Comparison of ENCODE assay signal across 12 mouse cellular contexts in the genomic region with DNA sequence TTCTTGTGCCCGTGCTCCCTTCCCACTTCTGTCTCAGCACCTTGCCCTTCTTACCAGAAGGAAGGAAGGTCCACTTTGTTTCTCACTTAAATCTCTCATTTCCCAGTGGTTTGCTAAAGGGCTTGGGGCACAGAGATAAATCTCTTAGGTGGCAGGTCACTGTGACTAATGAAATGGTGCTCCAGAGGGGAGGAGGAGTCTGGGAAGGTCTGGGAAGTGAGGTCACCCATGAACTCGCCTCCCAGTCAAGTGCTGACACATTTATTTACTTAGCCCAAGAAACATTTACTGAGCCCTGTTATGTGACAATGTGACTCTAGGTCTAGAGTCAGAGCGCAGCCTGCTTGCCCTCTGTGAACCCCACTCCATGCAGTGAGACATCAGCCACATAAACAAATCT. TPM values are rescaled to one million over a fixed set of nuclear protein-coding genes. Genes with fewer than 3 reads are reported as not detected.
A peak's percentile ranks its signal among the peaks of the same experiment; 100 is the strongest.
DNase-seq lines count a peak whose midpoint lies in the region; ATAC-seq and TF ChIP-seq lines count a peak whose summit lies in the region.
"Had no signal": no experiment of that assay in that cellular context is flagged by ENCODE, and none has a peak within 500 bp of the region (broad histone marks: within the 10 kb centered on the region; RNA-seq: fewer than 3 reads in every experiment).

No protein-coding gene starts in this region.

- no peaks in the 10 kb centered on the region for H3K4me1 ChIP-seq in liver, embryonic 16.5 days (ENCODE audit: control insufficient read depth, low read depth, low read length)
- H3K4me1 ChIP-seq in kidney, postnatal 0 days (replicated peaks; ENCODE audit: insufficient read depth, low read length) = peaks cover 13% of the 10 kb centered on the region
- H3K4me1 ChIP-seq in heart, embryonic 12.5 days (replicated peaks) = peaks cover 33% of the 10 kb centered on the region
- peaks cover 10% of the 10 kb centered on the region for H3K4me1 ChIP-seq in cerebellum, adult 2 months (ENCODE audit: control insufficient read depth, insufficient read depth, low read length)
- H3K4me1 ChIP-seq: liver, embryonic 15.5 days had no signal

- no peak overlapping the region for H3K4me2 ChIP-seq in liver, embryonic 16.5 days (ENCODE audit: low read depth, low read length)
- peak overlapping the region; percentile 0; the same call in 1 of the 2 replicates for H3K4me2 ChIP-seq in kidney, postnatal 0 days (ENCODE audit: low read length)
- H3K4me2 ChIP-seq in myocyte (ENCODE audit: low read depth) = peak overlapping the region; percentile 39
- H3K4me2 ChIP-seq in heart, embryonic 12.5 days = no peak overlapping the region
- H3K4me2 ChIP-seq: forebrain, embryonic 15.5 days; liver, embryonic 15.5 days had no signal

- 12% methylated on average over 3 of the region's 3 CpGs for WGBS in liver, embryonic 16.5 days (ENCODE audit: insufficient replicate concordance)
- 8% methylated on average over 3 of the region's 3 CpGs for WGBS in kidney, postnatal 0 days
- 8% methylated on average over 3 of the region's 3 CpGs for WGBS in heart, embryonic 12.5 days
- WGBS in cerebellum, adult 2 months = 81% methylated on average over 3 of the region's 3 CpGs

- no peaks in the 10 kb centered on the region for H3K36me3 ChIP-seq in liver, embryonic 16.5 days (ENCODE audit: control insufficient read depth, insufficient read depth)
- no peaks in the 10 kb centered on the region for H3K36me3 ChIP-seq in kidney, postnatal 0 days (ENCODE audit: insufficient read depth, low read length)
- no peaks in the 10 kb centered on the region for H3K36me3 ChIP-seq in myocyte (ENCODE audit: control insufficient read depth, insufficient read depth)
- H3K36me3 ChIP-seq in heart, embryonic 12.5 days = no peaks in the 10 kb centered on the region
- H3K36me3 ChIP-seq: forebrain, embryonic 15.5 days; hindbrain, embryonic 10.5 days; liver, embryonic 15.5 days had no signal

- peak; percentile 32; the same call in 1 of the 2 replicates for ATAC-seq in liver, embryonic 16.5 days (ENCODE audit: low read depth)
- peak; percentile 84 for ATAC-seq in kidney, postnatal 0 days (replicated peaks; ENCODE audit: low FRiP score, low read depth)
- ATAC-seq in heart, embryonic 12.5 days (ENCODE audit: insufficient number of reproducible peaks, low FRiP score) = no peak
- ATAC-seq: forebrain, embryonic 15.5 days had no signal

- no peak overlapping the region for H3K4me3 ChIP-seq in liver, embryonic 16.5 days (ENCODE audit: low read depth, low read length)
- H3K4me3 ChIP-seq in kidney, postnatal 0 days (replicated peaks; ENCODE audit: low read depth, low read length) = no peak overlapping the region
- no peak overlapping the region for H3K4me3 ChIP-seq in myocyte
- no peak overlapping the region for H3K4me3 ChIP-seq in heart, embryonic 12.5 days
- no peak overlapping the region for H3K4me3 ChIP-seq in cerebellum, adult 2 months (replicated peaks; ENCODE audit: insufficient read depth, low read depth, low read length)
- H3K4me3 ChIP-seq: forebrain, embryonic 15.5 days; hindbrain, embryonic 10.5 days; liver, embryonic 15.5 days had no signal

- H3ac ChIP-seq in myocyte (ENCODE audit: control insufficient read depth, insufficient read length) = no peak overlapping the region

- H3K9ac ChIP-seq in liver, embryonic 16.5 days (ENCODE audit: low read depth, low read length) = no peak overlapping the region
- no peak overlapping the region for H3K9ac ChIP-seq in kidney, postnatal 0 days (ENCODE audit: low read depth, low read length)
- H3K9ac ChIP-seq in heart, embryonic 12.5 days = no peak overlapping the region
- H3K9ac ChIP-seq: forebrain, embryonic 15.5 days; liver, embryonic 15.5 days had no signal

- DNase-seq in liver = no peak
- peak; percentile 48 for DNase-seq in embryo, embryonic 11 days
- DNase-seq in kidney, postnatal 0 days (ENCODE audit: low spot score) = peak; percentile 77
- no peak for DNase-seq in cerebellum, adult 2 months
- DNase-seq in thymus, adult 18-20 months = no peak

- TF ChIP-seq CTCF in kidney, postnatal 0 days (IDR thresholded peaks at IDR 0.05; ENCODE audit: low read depth) = no peak
- TF ChIP-seq CTCF in cerebellum, adult 2 months (IDR thresholded peaks at IDR 0.05; ENCODE audit: borderline replicate concordance, insufficient read depth, low read depth, low read length) = no peak

- no peak for TF ChIP-seq POLR2A in myocyte (IDR thresholded peaks at IDR 0.05; ENCODE audit: insufficient read length, low read depth)
- no peak for TF ChIP-seq POLR2A in cerebellum, adult 2 months (IDR thresholded peaks at IDR 0.05; ENCODE audit: borderline replicate concordance, insufficient read depth, low read length)

- no peak overlapping the region for H3K27ac ChIP-seq in liver, embryonic 16.5 days (ENCODE audit: low read length)
- no peak overlapping the region for H3K27ac ChIP-seq in kidney, postnatal 0 days
- no peak overlapping the region for H3K27ac ChIP-seq in heart, embryonic 12.5 days (ENCODE audit: poor library complexity, severe bottlenecking)
- H3K27ac ChIP-seq in cerebellum, adult 2 months (ENCODE audit: insufficient read depth, low read length) = no peak overlapping the region
- H3K27ac ChIP-seq: forebrain, embryonic 15.5 days; hindbrain, embryonic 10.5 days; liver, embryonic 15.5 days had no signal

- no peaks in the 10 kb centered on the region for H3K79me2 ChIP-seq in myocyte (ENCODE audit: control insufficient read depth, insufficient read depth)

- H3K9me3 ChIP-seq in liver, embryonic 16.5 days (replicated peaks; ENCODE audit: control insufficient read depth, low read length) = no peaks in the 10 kb centered on the region
- no peaks in the 10 kb centered on the region for H3K9me3 ChIP-seq in kidney, postnatal 0 days (replicated peaks; ENCODE audit: low read length)
- no peaks in the 10 kb centered on the region for H3K9me3 ChIP-seq in heart, embryonic 12.5 days (replicated peaks)
- H3K9me3 ChIP-seq: forebrain, embryonic 15.5 days; hindbrain, embryonic 10.5 days; liver, embryonic 15.5 days had no signal

- H3K27me3 ChIP-seq in liver, embryonic 16.5 days (ENCODE audit: control insufficient read depth, insufficient read depth, low read depth, low read length) = peaks cover 34% of the 10 kb centered on the region
- peaks cover 29% of the 10 kb centered on the region for H3K27me3 ChIP-seq in kidney, postnatal 0 days (ENCODE audit: insufficient read depth, low read length)
- peaks cover 27% of the 10 kb centered on the region for H3K27me3 ChIP-seq in myocyte (ENCODE audit: control insufficient read depth, insufficient read depth, insufficient read length)
- peaks cover 67% of the 10 kb centered on the region for H3K27me3 ChIP-seq in heart, embryonic 12.5 days (replicated peaks)
- H3K27me3 ChIP-seq in cerebellum, adult 2 months (ENCODE audit: control insufficient read depth, insufficient read depth, low read length) = no peaks in the 10 kb centered on the region

TF ChIP-seq in myocyte, 11 proteins besides CTCF, POLR2A, EP300 and RAD21:
- TF ChIP-seq USF1 (IDR thresholded peaks at IDR 0.05; ENCODE audit: low read depth) (no peak), TCF3 (IDR thresholded peaks at IDR 0.05; ENCODE audit: insufficient read length, low read depth) (no peak), REST (IDR thresholded peaks at IDR 0.05; ENCODE audit: insufficient read depth, insufficient read length) (no peak), SRF (IDR thresholded peaks at IDR 0.05; ENCODE audit: control insufficient read depth, insufficient read length, low read depth) (no peak), CEBPB (IDR thresholded peaks at IDR 0.05; ENCODE audit: insufficient read depth, poor library complexity, severe bottlenecking) (no peak), POLR2AphosphoS2 (IDR thresholded peaks at IDR 0.05; ENCODE audit: insufficient read length, low read depth) (no peak), MYOD1 (IDR thresholded peaks at IDR 0.05; ENCODE audit: control insufficient read depth in 1 of 3, insufficient read length in 2 of 3, low read depth in 2 of 3) (no peak), MAX (IDR thresholded peaks at IDR 0.05; ENCODE audit: low read depth) (no peak), E2F4 (IDR thresholded peaks at IDR 0.05; ENCODE audit: insufficient read depth) (no peak), MYOG (IDR thresholded peaks at IDR 0.05; ENCODE audit: control insufficient read depth in 1 of 3, insufficient read depth in 1 of 3, insufficient read length in 2 of 3, low read depth in 2 of 3) (no peak)

RNA-seq across cellular contexts. Expression of a gene that starts 2.6 kb away (rescaled TPM):
- polyA plus RNA-seq in liver, embryonic 16.5 days (2015; fragmentation: Nextera tagmentation; extraction: Ambion mirVana) = not detected in 2 replicates
- 0.23 and 0.25 TPM in 2 replicates for polyA plus RNA-seq in kidney, postnatal 0 days (2015; fragmentation: Nextera tagmentation; extraction: Ambion mirVana)
- polyA plus RNA-seq in myocyte (2012; fragmentation: generic; extraction: Trizol) = 0.06 TPM
- 0.05 and 0.15 TPM in 2 replicates for polyA plus RNA-seq in heart, embryonic 12.5 days (2016; fragmentation: Nextera tagmentation; extraction: Ambion mirVana)
- polyA plus RNA-seq in cerebellum, adult 2 months (2012; rRNA removed) = 35.3 and 38.5 TPM in 2 replicates
- polyA plus RNA-seq: embryonic facial prominence, embryonic 11.5 days had no signal

Comparison
In these comparisons a context has a peak if more than half of its experiments do, and no peak if none do; other contexts are left out.
1. H3K4me2 ChIP-seq: peak in kidney, postnatal 0 days (single experiment) and myocyte (single experiment); none in liver, embryonic 16.5 days (single experiment) and heart, embryonic 12.5 days (single experiment).
2. DNase-seq: peak in embryo, embryonic 11 days (single experiment) and kidney, postnatal 0 days (single experiment); none in liver (single experiment), cerebellum, adult 2 months (0 of 2) and thymus, adult 18-20 months (0 of 2).
3. RNA of a gene that starts 2.6 kb away (polyA plus RNA-seq): 35.3 to 38.5 TPM in cerebellum, adult 2 months; 0.23 to 0.25 TPM in kidney, postnatal 0 days, 0.05 to 0.15 TPM in heart, embryonic 12.5 days, 0.06 TPM in myocyte (single experiment) and not detected in liver, embryonic 16.5 days; every median in the first group is over 10 times any median in the second.